Mouse (Mus musculus) thymus, postnatal 10 days (tissue): ENCODE results near the gene Psg16.
"Not testable (repeated sequence)": the region's sequence is repeated elsewhere in the genome, so short reads cannot be mapped to it uniquely, and the experiment has no call there.

ENCODE experiments used
- DNase-seq, 2 experiments: peaks; one replicate each; pipeline ENCODE4 v3.0.0; 2021; ENCODE audit warnings: low spot score in 2 of 2

The Psg16 gene

DNA sequence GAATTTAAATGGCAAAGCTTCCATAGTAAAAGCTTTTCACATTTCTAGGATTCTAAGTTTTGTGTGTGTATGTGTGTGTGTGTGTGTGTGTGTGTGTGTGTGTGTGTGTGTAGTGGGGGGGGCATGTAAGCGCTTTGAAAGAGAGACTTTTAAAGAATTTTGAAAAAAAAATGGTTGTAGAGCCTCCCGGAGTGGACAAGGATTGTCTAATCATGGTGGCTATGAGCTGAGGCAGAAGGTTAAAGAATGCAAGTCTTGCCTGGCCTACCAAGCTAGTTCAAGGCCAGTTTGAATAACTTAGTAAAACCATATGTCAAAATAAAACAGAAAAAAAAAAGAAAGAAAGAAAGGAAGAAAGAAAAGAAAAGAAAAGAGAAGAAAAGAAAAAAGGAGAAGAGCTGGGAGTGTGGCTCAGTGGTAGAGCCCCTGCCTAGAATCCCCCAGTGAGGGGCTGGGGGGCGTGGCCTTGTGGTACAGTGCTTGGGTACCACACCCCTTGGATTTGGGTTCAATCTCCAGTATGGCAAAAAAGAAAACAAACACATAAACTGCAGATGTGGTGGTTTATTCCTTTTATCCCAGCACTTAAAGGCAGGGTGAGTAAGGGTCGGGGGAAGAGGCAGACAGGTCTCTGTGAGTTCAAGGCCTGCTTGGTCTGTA lies 18.4 kb upstream of the Psg16 start:
- no peak for DNase-seq

DNA sequence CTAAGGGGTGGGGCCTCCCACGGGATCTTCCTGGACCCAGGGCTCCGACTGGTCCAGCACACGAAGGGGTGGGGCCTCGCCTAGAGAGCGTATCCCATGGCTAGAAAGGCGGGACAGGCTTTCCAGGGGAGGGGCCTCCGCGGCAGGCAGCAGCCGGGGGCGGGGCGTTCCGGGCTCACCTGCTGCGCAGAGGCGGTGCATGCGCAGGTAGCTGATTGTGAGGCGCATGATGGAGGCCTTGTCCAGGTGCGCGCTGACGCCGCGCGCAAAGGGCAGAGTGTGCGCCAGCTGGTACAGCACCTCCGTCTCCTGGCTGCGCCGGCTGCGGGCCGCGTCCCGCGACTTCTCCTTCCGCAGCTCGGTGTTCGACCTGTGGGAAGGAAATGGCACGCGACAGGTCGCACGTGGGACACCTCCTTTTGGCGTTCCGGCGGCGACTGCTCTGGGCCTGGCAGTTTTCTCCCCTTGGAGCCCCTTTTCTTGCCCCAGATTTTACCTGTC lies 17.7 kb upstream of the Psg16 start:
- peak; percentile 70 to 72 for DNase-seq

DNA sequence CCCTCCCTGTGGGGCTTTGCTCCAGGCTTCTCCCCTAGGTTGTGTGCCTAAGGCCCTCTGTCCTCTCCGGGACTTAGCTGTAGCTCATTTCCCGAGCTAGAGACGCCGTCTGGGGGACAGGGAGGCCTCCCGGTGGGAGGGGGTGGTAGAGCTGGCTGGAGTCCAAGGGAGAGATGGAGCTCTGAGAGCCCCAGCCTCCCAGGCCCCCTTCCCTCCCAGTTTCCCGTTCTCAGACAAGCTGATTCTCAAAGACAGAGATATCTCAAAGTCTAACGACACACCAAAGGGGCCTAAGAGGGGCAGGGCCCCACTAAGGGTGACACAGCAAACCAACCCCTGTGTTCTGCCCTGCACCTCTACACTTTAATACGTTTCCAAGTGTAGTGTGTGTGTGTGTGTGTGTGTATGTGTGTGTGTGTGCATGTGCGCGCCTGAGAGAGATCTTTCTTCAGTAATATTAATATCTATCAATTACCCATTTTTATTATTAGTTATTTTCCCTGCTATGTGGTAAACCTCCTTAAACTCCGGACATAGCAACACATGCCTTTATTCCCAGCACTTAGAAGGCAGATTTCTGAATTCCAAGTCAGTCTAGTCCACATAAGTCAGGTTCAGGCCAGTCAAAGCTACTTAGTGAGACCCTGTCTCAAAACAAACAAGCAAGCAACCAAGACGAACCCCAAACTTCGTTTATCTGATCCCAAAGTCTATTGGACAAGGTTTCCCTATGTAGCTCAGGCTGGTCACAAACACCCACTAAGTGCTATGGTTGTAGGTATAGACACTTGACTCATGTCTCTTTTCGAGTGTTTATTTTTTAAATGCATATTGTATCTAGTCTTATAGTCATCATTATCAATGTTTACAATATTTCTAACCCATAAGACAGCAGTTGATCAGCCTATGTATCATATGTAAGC lies 17.0 kb upstream of the Psg16 start:
- peak in 1 of 2 experiments; percentile 20 for DNase-seq

DNA sequence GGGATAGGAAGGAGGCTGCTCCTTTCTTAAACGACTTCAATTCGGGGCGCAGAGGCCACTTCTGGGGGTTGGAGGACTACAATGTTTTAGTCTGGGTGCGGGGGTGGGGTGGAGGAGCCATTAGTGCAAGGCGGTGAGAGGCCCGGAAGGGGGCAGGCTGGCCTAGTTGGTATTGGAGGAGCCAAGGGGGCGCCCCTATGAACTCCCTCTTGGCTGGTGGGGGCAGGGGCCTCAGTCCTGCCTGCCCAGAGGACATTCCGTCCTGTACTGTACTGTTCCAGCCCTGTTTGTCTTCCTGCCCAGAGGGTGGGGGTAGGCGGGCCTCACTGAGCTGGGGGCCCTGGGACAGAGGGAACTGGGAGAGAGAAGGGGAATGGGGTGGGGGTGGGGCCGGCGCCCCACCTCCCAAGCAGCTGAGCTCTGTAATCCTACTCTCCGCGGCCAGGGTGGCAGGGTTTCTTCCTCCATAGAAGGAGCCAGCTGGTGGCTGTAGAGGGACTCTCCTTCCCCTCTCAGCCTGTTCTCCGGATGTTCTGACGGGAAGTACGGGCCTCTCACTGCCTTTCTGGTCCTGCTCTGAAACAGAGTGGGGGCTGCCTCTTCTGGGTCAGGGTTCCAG lies 15.7 kb upstream of the Psg16 start:
- peak; percentile 67 to 68 for DNase-seq

DNA sequence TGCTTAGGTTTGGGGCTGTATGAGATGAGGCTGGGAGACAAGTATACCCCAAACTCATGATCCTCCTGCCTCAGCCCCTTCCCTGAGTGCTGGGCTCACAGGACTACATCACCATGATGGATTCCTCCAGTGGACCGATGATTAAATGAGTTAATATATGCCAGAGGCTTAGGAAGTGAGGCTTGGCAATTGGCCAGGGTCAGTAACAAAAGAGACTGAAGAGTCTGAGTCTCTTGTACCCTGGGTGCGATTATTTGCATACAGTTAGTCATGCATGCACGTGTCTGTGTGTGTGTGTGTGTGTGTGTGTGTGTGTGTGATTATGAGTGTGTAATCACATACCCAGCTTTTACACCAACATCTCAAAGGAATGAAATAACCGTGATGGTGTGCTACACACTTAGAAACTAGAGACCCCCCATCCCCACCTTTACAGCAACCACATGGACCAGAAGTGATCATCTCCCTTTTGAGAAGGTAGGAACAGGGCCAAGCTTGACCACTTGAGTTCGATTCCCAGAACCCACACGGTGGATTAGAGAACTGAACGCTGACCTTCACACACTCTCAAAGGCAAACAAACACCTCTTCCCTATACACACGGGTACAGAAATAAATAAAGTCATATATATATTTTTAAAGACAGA lies 14.9 kb upstream of the Psg16 start:
- DNase-seq: no peak

DNA sequence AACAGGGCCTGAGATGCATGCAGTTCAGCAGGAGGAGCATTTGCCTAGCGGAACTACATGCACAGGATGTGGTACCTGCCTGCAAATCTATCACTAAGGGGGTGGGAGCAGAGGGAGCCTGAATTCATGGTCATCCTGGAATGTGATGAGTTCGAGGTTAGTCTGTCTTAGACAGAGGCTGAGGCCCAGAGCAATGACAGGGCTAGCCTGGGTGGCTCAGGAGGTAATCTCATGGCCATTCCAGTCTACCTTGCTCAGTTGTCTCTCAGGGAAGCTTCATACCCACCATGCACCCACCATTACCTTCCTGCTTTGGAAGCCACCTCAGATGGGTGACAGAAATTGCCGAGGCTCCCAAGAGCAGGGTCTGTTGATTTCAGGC lies 14.4 kb upstream of the Psg16 start:
- DNase-seq: peak; percentile 20 to 23

DNA sequence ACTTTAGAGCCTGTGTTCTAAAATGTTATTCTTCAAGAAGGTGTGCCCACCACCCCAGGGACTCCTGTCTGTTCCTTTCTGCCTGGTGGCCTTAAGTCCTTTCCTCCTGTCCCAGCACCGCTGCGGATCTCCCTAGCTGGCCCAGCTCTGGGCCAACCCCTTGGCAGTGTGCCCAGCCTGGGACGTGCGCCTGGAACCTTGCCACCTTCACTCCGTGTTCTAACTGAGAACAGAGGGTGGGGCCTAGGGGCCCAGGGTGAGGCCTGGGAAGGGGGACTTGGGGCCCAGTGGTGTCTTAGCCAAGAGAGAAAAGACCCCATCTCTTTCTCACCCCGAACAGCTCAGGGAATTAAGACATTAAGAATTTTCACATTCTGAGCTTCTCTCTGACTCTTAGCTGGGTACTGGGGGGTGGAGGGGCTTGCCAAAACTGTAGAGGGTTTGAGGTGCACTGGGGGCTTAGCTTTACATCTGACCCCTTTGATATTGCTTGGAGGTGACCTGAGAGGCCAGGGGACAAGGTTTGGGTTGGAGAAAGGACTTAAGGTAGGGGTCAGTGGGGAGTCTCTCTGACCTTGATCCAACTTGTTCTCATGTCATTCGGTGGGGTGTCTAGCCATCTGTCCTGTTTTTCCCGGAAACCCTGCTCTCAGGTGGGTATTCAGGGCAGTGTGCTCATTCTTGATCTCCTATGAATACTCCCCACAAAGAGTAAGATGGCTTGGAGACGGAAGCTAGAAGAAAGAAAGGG lies 13.6 kb upstream of the Psg16 start:
- peak in 1 of 2 experiments; percentile 36 for DNase-seq

DNA sequence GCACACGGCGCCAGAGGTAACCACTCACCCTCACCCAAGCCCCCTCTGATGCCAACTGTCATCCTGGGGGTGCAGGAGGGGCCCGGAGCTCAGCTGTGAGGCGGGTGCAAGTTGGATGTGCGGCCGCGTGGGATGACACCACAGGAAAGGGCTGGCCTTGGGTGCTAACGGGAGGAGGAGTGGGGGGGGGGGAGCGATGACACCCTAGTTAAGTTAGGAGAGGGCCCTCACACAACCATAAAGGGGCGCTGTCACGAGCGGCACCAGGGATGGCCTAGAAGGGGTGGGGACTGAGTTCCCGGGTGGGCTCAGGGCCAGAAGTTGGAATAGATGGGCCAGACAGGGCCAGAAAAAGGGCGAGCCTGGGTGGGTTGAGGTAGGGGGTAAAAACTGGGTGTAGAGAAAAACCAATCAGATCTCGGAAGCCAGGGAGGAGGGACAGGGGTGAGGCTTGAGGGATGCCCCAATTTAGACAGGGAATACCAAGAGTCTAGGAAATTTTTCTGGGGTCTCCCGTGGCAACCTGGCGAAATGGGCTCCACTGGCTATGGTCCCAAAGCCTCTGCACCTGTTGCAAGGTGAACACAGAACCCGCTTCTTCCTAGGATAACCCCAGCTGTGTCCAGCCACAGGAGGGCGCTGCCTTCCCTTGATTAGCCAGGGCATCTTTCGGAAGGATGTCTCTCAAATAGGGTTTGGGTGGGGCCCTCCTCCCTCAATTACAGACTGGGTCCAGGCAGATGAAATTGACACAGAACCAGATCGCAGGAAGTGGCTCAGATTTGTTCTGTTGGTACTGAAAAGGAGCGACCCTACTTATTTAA lies 12.8 kb upstream of the Psg16 start:
- peak in 1 of 2 experiments; percentile 21 for DNase-seq

DNA sequence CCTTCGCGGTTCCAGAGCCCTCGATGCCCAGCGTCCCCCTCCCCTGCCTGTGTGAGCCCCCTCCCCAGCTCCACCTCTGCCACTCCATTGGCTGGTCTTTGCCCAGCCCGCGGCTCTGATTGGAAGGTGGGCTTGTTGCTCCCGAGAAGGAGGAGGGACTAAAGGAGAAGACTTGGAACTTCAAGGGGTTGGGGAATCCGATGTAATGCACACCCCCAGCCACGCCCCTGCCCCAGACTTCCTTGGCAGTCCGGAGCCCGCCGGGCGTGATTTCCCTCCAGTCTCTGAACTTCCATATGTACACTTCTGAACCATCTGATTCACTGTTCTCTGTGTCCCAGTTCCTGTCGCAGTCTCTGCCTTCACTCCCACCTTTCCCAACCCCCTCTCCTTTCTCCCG lies 11.5 kb upstream of the Psg16 start, which contains the start of gene Hif3a:
TSS of gene Hif3a (minus strand) at position 39 of the 400 bp plus-strand sequence.
- DNase-seq: no peak

DNA sequence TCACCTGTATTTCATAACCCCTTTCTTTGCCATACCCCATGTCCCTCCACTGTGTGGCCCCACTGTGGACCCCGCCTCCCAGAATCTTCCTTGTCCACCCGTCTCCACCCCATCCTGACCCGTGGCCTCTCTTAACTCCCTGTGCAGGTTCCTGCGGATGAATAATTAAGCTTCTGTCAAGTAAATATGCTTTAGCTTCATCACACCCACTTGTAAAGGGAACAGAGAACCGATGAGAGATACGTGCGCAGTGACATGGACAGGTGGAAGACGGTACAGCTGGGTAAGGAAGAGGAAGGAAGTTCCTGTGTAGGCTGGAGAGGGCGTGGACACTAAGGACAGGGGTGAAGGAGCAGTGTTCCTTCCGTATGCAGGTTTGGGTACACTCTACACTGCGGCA lies 11.0 kb upstream of the Psg16 start:
- no peak for DNase-seq

DNA sequence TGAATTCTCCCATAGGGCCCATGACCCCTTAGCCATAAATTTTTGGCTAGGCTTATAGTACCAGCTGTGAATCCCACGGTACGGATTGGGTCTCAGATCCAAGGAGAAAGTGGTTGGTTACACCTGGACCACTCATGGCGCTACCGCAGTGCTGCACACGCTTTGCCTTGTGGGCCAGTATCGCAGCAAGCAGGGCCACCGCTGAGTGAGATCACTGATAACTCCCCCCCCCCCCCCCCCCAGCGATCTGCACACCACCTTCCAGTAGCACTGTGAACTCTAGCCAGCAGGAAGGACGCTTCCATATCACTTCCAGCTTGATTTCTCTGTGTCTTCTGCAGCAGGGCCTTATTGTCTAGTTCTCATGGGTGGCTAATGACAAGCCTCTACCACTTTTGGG lies 8.2 kb upstream of the Psg16 start:
- no peak for DNase-seq

DNA sequence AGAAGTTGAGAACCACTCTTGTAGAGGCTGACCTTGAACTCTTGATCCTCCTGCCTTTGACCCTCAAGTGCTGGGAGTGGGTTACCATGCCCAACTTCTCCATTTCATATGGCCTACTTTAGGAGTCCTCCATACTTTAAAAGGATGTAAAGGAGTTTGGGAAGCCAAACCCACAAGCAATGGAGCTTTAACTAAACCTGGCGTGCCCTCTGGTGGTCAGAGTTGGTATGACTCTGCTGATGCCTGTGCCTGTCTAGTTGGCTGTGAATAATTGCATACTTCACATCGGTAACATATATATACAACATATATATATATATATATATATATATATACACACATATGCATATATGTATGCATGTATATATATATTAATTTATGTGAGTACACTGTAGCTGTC lies 7.4 kb upstream of the Psg16 start:
- DNase-seq: peak; percentile 61 to 83

DNA sequence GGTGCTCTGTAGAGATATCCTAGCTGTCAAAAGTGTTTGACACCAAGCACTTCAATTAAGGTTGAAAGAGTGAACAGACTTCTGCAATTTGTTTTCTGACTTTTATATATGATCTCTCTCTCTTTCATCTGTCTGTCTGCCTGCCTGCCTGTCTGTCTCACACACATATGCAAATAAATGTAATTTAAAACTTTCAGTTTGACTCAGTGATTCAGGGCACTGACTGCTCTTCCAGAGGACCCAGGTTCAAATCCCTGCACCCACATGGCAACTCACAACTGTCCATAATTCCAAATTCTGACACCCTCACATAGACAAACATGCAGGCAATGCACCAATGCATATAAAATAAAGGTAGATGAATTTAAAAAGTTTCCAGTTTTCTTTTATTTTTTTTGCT lies 6.8 kb upstream of the Psg16 start:
- DNase-seq: no peak

DNA sequence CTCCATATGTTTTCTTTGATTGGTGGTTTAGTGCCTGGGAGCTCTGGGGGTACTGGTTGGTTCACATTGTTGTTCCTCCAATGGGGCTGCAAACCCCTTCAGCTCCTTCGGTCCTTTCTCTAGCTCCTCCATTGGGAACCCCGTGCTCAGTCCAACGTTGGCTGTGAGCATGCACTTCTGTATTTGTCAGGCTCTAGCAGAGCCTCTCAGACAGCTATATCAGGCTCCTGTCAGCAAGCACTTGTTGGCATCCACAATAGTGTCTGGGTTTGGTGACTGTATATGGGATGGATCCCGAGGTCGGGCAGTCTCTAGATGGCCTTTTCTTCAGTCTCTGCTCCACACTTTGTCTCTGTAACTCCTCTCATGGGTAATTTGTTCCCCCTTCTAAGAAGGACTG lies 6.2 kb upstream of the Psg16 start:
- not testable (repeated sequence) for DNase-seq

DNA sequence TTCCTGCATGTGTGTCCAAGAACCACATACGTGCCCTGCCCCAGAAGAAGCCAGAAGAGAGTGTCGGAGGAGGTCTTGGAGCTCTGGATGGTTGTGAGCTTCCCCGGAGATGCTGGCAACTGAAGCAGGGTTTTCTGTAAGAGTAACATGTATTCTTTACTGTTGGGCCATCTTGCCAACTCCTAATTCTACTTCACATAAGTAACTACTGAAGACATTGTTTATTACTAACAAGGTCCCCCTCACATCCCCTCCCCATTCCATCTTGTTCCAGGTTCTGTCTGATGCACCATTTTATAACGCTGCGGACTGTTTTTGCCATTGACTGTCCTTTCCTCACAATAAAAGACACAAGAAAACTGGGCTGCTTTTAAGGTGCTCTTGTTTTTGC lies 332 bp upstream of the Psg16 start:
- DNase-seq: no peak

DNA sequence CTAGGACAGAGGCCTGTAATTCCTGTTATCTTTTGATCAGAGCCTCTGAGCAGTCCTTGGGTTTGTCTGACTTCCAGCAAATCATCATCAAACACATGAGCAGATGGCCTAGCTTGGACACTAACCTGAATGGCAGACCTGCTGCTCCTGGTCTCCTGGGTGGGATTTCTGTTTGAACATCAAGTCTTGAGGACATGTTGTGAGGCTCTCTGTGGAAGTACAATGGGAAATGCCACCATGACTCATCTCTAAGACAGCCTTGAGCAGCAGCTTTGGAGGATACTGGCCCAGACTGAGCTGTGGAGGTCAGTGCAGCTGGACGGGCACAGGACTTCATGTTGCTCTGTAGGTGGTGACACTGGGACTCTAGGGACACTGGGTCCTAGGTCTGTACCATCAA lies 2.7 kb downstream of the Psg16 start:
- DNase-seq: no peak

DNA sequence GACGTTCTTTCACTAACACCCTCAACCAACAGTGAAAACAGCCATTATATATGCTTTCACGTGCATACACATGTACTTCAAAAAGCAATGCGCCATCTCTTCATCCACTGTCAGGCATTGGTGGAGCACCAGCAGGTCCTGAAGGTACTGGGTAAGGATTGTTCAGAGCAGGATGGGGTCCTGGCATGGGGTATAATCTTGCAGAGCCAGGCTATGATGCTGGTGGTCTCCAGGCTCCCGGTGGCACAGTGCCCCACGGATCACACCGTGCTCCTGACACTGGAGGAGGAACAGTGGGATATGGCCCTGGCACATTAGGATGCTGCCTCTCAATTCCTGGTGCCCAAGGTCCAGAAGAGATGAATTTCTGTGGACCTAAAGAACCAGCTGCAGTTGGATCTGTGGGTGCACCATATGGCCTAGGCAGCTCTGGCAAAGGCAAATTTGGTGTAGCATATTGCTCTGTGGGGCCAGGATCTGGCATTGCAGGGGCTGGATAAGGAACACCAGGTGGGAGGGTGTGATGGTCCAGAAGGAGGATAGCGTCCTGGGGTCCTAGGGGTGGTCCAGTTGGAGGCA lies 4.3 kb downstream of the Psg16 start:
- no peak for DNase-seq

DNA sequence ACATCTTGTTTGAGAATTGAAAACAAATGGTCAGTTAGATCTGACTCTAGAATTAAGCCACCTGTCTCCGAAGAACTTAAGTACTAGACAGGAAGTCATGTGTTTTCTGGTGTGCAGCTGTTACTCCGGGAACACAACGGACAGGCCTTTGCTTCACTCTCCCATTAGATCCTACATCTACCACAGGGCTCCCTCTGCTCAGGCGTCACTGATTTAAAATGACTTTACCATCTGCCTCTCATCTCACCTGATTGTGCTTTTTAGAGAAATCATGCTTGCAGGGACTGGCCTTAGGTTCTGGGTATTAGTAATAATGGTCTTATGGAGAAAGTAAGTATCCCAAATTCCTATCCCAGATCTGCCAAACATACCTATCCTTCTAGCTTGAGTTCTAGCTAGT lies 8.9 kb downstream of the Psg16 start:
- no peak for DNase-seq

DNA sequence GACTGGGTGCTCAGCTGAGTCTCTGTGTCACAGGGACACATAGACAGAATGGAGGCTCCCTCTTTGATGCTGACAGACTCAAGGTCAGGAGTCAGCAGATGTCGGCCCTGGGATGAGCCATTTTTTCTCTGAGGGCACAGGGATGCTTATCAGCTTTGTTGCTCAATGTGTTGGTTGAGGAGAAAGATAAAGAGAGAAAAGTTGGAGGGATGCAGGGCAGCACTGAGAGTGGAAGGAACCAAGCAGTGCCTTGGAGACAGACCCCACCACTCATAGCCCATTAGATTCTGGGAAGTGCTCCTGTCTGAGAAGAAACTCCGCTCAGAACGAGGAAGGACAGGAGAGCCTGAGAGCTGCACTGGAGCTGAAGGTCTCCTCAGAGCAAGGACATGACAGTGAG lies 13.9 kb downstream of the Psg16 start:
- DNase-seq: no peak

DNA sequence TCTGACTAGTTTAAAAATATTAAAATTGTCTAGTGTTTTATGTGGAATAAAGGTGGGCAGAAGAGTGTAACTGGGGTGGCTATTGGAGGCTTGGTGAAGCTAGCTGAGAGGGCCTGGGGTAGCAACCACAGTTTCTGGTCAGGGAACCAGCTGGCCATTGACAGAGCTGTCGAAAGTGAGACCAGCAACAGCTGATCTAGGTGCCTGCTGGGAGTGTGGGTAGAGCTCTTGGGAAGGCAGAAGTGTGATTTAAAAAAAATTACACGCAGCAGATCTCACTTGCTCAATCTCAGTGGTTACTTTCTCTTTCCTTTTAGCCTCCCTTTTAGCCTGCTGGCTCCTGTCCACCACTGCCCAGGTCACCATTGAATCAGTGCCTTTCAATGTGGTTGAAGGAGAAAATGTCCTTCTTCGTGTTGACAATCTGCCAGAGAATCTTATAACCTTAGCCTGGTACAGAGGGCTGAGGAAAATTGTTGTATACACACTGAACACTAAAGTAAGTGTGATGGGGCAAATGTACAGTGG lies 16.3 kb downstream of the Psg16 start:
- DNase-seq: no peak
